Mouse (Mus musculus) small intestine, adult 2 months (tissue): ENCODE measurements at regions not wholly inside any gene's neighbourhood (a gene's known extent, or its start where the extent isn't known, plus 50 kb on each side); places are given as distances from the start of the nearest gene placed in this dataset.

Experiments used
- CTCF ChIP-seq: fragments of 200-500 bp; IDR thresholded peaks from 2 replicates; pipeline ENCODE4 v1.5.1; 2012; ENCODE audit warnings: low read depth, mild to moderate bottlenecking, control low read depth, inconsistent platforms, low read length, moderate library complexity, mixed read lengths; ENCODE audit not compliant: insufficient replicate concordance, insufficient read length; ENCODE audit errors: extremely low read depth
- POLR2A ChIP-seq: fragments of 200-500 bp; IDR thresholded peaks from 2 replicates; pipeline ENCODE4 v1.6.1; 2012; ENCODE audit warnings: low read depth, mild to moderate bottlenecking, control low read depth, inconsistent platforms, low read length, moderate library complexity

GRCm38 (mm10) chr1:184428035-184428434, 304.4 kb downstream of the Hlx start:
- TF ChIP-seq CTCF (no peak), POLR2A (no peak)
